Mouse (Mus musculus): ENCODE data around the gene Eefsec.

Eefsec gene

DNA sequence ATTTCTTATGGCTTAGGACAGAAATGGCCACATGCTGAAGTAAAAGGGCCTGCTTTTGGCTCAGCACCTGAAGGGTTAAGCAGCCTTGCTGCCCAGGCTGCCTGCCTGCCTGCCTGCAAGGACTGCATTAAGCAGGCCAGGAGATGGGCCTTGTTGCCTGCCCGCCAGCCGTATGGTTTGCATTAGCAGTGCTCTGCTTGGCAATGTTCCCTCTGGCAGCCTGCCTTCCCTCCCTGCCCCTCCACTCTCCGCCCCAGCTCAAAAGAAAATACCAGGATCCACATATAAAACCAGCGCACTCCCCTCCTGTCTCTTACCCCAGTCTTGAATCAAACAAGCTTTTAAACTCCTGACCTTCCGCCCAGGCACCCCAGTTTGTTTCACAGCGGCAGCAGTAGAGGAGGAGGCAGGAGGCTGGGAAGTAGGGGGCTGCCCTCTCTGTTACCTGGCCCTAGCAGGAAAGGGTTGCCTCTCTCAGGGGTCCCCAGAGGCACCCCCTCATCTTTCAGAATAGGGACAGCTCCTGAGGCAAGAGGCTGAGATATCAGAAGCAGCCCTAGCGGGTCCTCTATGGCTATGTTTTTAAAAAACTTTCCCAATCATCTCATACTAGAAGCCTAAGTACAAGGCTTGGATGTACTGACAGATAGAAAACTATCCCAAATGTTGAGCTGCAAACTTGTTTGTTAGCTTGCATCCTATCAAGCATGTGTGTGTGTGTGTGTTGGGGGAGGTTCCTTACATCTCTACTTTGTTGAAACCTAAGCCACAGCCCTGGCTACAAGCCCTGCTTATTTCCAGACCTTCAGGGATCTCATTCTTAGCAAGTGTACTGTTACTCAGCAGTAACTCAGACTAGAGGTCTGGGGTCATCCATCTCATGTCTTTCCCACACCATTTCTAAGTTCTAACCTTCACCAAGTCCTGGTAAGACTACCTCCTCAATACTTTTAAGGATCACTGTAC, 102.6 kb downstream of the Eefsec start:
- peak; percentile 24 for DNase-seq (ENCODE audit: low spot score)

DNA sequence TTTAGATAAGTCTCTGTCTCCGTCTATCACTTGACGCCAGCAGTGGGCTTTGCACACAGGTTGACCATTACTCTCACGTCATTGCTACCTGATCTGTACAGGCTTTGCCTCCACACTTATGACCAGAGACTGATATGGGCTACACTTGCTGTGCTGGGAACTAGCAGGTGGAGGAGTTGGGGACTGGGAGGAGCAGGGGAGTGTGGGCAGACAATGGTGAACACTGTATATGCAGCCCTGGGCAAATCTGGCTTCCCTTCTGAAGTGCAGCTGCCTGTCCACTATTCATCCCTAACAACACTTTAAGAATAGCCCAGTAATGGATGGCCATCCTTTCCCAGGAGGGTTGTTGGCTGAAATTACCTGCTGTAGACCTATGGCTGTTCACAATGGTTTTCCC, 103.4 kb downstream of the Eefsec start:
- DNase-seq (ENCODE audit: low spot score) = no peak

DNA sequence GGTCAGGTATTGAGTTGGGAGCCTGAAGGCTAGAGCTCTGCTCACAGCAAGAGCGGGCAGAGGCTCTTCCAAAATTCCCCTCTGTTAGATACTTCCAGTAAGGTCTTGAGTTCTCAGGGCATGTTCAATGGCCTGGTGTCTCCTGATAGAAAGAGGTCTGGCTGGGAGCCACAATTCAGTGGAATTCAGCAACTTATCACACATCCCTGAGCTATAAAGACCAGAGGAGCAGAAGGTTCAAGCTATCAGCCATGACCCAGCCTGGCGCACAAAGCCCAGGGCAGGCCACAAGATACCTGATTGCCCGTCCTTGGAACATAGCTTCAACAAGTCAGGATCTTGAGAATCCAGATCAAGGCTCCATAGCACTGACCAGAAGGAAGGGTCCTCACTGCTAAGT, 105.2 kb downstream of the Eefsec start:
- no peak for DNase-seq (ENCODE audit: low spot score)

DNA sequence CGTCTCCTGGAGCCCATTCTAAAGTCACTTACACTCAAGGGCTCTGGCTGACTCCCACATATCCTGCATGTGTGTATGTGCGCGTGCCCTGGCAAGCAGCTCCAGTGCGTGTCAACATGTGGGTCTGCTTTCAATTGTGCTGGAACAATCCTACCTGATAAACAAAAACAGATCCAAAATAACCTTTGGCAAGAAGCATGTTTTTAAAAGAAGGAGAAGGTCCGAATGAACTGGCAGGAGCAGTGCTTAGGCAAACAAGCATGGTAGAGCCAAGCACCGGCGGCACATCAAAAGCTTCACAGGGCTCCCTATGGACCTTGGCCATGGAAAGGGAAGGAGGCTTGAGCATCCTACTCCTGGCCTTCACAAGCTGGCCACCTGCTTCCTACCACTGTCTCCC, 105.6 kb downstream of the Eefsec start:
- no peak for DNase-seq (ENCODE audit: low spot score)

DNA sequence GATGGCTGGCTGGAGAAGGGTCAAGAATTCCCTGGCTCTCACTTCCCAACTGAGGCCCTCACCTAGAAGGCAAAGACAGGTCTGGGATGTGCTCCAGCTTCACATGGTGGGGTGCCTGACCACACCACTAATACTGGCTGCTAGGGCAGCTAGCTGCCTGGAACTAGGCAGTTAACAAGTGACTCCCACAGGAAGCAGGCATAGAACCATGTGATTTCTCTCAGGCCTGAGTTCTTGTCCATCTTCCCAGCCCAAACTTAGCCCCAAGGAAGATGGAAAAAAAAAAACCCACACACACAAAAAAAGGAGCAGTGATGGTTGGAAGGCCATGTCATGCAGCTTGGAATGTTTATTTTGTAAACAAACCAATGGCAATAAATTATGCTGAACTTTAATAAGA, 117.0 kb downstream of the Eefsec start:
- DNase-seq (ENCODE audit: low spot score) = no peak

DNA sequence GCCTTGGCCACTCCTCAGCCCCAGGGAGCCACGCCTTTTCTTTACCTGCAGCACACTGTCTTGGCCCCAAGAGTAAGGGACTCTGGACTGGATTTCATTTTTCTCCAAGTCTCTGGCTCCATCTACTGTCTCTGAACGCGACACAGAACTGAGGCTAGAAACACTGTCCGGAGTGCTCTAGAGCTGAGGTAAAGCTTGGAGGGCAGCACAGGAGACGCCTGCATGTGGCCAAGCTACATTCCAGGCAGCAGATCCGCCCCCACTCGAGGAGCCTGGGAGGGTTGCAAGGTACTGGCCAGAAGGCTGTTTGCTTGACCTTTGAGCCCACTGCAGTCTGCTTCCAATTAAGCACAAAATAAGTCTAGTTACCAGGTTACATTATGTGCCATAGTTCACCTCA, 124.5 kb downstream of the Eefsec start:
- peak; percentile 18 for DNase-seq (ENCODE audit: low spot score)

DNA sequence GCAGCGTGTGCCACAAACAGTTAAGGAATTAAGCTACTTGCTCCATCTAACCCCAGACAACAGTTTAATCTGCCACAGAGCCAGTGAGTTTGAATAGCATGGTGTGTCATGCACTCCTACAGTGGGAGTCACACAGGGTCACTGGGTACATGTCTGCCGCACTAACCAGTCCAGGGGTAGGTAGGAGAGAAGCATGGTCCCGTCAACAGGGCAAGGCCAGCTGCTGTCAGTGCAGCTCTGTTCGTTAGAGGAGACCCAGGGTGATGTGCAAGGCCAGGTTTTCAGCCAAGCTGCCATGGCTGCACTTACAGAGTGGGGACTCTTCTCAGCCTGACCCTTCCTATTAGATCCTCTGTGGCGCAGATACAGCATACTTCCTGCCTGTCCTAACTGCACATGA, 125.1 kb downstream of the Eefsec start:
- DNase-seq (ENCODE audit: low spot score) = no peak

DNA sequence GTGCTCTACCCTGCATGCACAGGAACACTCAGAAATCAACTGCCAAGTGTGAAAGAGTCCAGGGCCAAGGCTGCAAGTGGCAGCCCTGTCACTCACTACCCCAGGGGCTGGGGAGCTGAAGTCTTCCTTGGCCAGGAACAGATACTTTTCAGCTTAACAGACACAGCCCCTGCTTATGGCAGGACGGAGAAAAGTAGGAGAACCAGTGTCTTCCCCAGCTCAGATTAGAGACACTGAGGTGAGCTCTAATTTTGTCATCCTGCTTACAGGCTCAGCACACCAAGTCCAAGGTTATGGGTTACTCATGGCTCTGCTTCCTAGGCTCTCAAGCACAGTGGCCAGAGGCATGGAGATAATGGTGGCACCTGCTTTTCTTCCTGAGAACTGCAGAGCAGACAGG, 126.6 kb downstream of the Eefsec start:
- no peak for DNase-seq (ENCODE audit: low spot score)

DNA sequence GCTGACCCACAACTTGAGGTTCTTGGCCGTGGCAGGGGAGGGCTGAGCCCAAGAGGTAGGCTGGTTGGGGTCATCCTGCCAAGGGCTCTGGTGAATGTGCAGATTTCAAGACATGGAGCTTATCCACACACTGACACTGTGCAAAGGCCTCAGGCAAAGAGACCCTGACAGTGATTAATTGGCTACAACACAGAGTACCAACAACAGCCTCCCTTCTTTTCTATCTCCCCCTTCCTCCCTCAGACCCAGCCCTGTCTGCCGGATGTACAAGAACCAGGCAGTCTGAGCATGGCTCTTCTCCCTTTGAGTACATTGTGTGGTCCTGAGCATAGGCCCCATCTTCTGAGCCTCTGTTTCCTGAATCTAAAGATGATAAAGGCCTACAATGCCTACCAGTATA, 131.0 kb downstream of the Eefsec start:
- no peak for DNase-seq (ENCODE audit: low spot score)

DNA sequence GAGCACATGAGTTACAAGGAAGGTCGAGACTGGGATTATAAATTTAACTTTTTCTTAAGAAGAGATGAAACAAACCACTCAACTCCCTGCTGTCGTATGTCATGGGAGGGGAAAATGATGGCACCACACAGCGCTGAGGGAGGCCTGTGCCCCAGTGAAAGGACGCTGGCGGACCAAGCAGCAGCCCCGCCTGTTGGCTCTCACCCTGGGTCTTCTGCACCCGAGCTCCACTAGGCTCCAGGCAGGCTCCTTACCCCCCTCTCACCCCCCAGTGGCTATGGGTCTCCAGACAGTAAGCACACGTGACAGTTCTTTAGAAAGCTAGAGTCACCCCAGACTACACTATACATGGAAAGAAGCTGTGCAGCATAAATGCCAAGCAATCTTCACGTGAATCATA, 132.4 kb downstream of the Eefsec start:
- DNase-seq (ENCODE audit: low spot score) = no peak

DNA sequence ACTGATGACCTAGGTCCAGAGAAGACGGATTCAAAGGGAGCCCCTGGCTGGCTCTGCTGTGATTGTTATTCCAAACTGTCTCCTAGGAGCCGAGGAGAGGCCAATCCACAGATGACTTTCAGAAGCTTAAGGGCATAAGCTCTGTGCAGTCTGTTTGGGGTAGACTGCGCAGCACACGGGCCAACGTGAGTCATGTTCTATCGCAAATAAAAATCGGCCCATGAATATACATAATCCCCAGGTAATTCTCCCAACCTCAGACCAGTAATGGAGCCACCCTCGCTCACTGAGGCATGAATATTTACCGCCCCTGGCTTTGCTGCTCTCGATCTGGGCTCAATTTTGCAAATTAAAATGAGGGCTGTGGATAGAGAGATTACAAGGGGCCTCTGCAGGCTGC, 134.7 kb downstream of the Eefsec start:
- no peak for DNase-seq (ENCODE audit: low spot score)

DNA sequence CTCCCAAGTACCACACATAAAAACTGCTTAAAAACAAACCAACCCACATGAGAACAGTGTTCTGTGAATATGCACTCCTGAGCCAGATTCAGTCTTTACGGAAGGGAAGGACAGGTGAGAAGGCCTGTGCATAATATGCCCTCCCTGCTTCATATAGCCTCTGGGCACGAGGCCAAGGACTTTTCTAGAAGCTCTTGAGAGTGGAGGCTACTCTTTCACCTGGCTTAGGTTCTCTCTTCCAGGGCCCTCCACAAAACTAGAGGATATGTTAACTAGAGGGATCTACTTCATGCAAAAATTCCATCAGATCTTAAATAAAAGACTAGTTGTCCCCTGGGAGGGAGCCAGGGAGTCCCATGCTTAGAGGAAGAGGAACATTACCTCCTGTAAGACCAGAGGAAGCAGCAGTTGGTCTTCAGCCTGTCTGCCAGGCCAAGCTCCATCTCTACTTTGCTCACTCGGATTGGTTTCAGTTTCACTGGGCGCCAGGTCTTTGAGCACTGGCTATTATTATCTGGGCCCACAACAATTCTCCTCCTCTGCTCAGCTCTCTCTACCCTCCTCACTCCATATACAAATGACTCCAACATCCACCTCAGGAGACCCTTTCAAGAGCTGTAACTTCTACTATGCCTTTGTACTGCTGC, 140.1 kb downstream of the Eefsec start:
- DNase-seq (ENCODE audit: low spot score) = no peak

DNA sequence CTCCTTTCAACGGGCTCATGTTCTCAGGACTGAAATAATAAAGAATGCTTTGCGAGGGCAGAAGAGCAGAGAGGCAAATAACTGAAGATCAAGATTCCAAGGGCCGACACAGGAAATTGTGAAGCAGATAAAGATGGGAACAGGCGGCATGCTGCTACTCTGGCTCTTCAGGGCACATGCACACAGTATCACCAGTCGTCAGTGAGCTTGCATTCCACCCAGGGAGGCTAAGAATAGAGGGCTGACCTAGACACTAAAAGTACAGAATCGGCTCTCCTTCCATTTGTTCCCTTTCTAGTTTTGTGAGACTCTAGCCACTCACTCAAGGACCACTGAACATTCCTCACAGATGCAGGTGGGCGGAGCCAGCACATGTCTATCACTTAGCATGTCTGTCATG, 145.1 kb downstream of the Eefsec start:
- DNase-seq (ENCODE audit: low spot score) = no peak

DNA sequence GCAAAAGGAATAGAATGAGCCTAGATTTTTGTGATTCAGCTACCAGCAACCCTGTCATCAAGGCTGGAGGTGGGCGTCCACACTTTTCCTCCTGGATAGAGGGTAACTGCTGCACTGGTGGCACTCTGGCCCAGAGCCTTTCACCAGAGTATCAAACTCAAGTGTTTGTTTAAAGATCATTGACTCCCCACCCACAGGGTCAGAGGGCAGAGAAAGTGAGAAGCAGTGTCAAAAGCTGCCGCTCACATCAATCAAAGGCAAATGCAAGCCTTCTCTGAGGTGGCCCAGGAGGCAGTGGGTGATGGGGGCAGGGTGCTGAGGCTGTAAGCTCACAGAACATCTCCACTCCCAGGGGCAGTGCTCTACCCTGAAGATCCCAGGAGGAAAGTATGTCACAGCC, 146.8 kb downstream of the Eefsec start:
- DNase-seq (ENCODE audit: low spot score) = no peak

DNA sequence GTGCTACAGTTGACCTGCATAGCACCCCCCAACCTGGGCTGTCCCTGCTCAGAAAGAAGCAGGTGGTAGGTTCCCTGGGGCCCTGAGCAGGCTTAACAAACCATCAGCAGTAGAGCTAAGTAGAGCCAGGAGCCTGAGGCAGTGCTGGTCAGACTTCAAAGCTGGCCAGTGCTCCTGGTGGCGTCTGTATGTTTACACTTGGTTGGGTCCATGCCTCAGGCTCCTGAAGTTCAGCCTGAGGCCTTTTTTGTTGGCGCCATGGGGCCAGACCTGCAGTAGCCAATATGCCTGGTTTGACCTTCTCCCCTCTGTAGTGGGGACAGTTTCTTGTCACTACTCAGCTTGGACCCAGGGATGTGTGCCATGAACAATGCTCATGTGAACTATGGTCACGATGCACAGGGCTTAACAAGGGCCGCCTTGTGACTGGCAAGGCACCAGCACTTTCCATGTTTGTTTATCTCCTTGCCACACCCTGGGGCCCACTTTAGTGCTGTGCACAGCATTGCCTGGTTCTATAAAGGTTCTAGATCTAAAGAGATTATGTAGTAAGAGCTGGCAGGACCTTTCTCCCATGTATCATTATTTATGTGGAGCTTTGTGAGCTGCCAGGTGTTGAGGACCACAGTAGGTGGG, 153.9 kb downstream of the Eefsec start:
- no peak for DNase-seq (ENCODE audit: low spot score)

DNA sequence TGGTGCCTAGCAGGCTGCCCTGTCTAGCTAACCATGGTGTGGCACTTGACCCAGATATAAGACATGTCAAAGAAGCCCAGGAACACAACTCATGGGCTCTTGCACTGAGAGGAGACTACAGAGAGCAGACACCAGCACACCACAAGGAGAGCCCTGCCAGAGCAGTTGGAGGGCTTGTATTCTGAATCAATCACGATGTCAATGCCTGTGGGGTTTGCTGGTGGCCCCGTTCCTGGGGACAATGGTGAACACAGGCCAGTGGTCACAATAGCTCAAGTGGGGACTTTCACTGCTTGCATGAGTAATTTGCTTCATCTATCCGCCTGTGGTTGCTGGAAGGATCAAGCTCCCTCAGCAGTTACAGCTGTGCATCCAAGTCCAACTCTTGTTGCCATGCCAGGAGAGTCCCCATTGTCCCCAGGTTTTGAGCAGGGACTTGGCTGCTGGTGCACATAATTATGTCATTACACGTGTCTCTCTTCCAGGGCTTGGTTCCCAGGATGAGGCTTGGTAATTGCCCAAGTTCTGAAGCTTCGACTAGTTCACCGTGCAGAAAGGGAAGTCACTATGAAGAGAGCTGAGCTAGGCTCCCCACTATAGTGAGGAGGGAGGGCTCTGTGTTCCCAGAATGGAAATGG, 156.1 kb downstream of the Eefsec start:
- DNase-seq (ENCODE audit: low spot score) = no peak

DNA sequence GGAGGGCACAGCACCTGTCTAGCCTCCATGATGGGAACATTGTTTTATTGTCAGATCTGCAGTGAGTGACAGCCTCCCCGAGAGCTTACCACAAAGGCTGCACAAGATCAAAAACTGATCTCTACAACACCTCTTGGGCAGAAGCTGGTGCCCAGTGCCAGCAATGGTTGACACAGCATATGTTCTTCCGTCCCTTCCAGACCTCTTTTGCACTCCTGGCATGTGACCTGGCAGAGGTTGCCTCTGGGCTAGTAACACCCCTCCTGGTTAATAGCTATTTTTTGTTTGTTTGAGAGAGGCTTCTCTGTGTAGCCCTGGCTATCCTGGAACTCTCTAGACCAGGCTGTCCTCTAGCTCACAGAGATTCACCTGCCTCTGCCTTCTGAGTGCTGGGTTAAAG, 168.2 kb downstream of the Eefsec start:
- DNase-seq (ENCODE audit: low spot score) = no peak

DNA sequence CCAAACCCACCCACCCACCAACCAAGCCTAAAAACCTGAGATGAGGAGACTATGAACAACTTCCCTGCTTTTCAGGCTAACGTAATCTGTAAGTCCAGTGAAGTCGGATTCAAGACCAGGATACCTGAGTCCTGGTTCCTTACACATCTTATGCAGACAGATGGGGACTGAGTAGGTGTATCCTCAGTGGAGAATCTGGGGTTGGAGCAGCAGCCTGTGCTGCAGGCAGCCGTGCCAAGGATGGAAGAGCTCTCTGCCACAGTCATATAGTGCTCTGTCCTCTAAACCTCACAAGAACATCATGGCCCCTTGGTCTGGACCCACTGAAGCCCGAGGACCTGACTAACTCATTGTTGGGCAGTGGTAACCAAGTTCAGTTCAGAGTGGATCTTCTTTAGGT, 169.1 kb downstream of the Eefsec start:
- no peak for DNase-seq (ENCODE audit: low spot score)

DNA sequence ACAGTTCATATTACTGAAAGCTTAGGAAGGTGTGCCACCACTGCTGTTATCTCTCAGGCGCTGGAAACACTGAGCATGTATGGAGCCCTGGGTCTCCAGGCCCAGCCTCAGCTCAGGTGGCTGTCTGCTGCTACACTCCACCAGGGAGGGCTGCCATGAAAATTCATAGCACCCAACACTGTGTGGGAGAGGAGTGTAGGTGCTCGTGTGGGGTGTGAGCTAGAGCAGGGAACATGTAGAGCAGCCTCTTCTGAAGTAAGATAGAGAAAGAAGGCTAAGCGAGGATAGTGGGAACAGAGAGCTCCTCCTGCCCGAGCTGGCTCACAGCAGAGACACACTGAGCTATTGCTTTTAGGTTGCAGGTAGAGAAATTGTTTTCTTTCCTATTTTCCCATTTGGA, 170.1 kb downstream of the Eefsec start:
- DNase-seq (ENCODE audit: low spot score) = no peak

DNA sequence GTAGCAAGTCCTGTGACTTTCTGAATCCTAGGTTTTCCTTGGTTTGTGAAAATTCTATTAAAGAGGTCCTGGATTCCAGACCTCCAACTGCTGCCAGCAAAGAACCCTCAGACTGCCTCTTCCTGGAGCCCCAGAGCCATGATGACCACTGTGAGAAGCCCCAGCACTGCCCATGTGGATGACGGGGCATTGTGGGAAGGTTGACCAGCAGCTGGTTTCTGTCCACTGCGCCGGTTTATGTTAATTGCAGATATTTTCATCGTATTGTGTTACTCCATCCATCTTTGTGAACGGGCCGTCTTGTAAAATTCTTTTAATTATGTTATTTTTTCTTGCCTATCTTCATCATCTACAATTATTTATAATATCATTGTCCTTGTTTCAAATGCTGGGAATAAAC, 171.7 kb downstream of the Eefsec start:
- no peak for DNase-seq (ENCODE audit: low spot score)

DNA sequence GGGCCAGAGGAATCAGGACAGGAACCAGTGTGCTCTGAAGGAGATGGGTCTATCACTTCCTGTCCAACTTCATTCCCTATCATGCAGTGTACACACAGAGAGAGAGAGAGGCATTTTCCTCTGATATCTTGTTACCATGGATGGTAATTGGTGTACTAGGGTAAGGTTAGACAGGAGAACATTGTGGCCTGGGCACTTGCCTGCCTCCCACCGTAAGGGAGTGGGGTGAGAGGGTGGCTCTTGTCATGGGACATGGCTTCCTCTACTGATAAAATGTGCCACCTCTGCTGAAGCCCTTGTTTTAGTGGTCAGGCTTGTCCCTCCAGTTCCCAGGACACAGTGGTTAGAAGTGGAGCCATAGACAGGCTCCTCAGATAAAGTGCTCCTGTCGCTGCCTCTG, 178.4 kb downstream of the Eefsec start:
- DNase-seq (ENCODE audit: low spot score) = no peak

DNA sequence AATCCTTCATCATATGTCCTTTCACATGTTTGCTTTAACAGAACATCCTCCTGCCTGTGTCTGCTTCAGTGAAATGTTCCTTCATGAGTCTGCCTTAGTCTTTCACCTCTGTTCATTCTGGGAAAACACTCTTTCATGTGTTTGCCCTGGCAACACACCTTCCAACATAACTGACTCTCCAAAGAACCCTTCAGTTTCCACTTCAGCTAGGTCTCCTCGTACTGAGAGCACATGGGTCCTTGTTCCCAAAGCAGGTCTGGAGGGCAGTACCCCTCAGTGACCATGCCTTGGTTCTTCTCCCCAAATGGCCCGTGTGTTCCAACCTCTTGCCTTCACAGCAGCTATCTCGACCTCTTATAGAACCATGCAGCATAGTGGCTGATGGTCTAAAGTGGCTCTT, 179.3 kb downstream of the Eefsec start:
- no peak for DNase-seq (ENCODE audit: low spot score)

DNA sequence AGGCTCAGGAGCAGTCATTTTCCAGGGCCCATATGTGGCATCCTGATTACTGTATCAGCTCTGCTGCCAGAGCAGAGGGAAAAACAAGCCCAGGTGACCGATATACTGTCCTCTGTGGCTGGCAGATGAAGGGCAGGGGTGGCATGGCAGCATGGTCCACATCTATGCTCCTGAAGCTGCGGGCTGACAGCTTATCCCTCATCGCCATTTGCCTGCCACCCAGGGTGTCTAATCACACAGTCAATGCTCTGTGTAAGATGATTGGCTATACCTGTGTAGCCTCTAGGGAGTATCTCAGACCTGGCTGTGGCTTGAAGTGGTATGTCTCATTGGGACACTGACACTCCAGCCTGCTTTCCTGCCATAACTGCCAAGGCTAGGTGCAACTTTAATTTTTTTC, 180.3 kb downstream of the Eefsec start:
- DNase-seq (ENCODE audit: low spot score) = no peak
